Mouse (Mus musculus): ENCODE measurements around the gene Olfr937. TPM values are rescaled to one million over a fixed set of nuclear protein-coding genes. Genes with fewer than 3 reads are reported as not detected.

Olfr937 gene
- not detected for polyA plus RNA-seq (2017; shearing (Covaris generic))

DNA sequence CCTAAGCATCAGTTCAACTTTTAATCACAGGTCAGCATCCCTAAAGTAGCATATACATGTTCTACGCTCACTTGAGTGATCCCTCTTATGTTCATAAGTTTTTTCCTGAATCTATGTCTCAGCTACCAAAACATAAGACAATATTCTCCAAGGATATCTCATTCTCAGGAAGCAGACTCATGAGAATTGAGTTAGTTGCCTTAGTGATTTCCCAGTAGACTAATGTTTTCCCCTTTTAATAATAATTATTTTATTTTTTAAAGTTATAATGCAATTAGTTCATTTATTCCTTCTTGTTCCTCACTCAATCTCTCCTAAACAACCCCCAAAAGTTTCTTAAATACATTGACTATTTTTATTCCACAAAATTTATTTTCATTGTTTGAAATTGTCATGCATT is at the start of gene Olfr937:
Gene Olfr937, minus strand, starts transcription at position 101 of the 400 bp plus-strand sequence.
- no peak for ATAC-seq

DNA sequence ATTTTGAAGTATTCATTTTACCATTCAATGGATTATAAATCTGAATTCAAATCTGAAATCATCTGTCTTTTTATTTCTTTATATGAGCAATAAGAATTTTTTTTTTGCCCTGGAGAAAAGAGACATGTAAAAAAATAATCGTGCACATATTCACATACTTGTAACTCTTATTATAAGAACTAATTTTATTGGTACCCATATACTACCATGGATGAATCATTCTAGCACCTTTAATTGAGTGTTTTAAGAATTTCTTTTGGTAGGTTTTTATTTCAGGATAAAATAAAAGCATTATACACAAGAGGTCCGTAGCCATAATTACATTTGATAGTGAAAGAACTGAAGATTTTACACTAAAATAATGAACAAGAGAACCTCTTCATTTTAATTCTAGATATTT is 14.0 kb upstream of the Olfr937 start, which contains the start of gene Olfr938:
Gene Olfr938, minus strand, starts transcription at position 101 of the 400 bp plus-strand sequence.
- ATAC-seq: no peak

DNA sequence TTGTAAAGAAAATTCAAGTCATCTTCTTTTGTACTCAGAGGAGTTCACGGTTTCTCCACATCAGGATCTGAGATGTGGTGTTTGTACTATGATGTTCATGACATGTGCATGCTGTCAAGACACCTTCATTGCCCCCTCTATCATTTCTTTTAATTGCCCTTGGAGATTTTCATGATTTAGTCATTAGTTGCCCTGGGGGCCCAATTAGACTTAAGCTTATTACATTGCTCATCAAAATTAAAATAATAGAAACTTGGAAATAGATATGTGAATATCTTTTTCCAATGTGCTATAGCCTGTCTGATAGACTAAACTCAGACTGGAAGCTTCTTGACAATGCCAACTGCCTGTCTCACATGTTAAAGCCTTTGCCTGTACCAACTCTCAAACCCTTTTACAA is 41.5 kb downstream of the Olfr937 start, which contains the start of gene Olfr146:
Gene Olfr146, minus strand, starts transcription at position 101 of the 400 bp plus-strand sequence.
- ATAC-seq: no peak

Other genes with a start within 250 kb of the Olfr937 start
- not detected for gene Olfr923, start 238.4 kb downstream of the Olfr937 start, polyA plus RNA-seq (2017; shearing (Covaris generic))
- gene Olfr924, start 220.5 kb downstream of the Olfr937 start, polyA plus RNA-seq (2017; shearing (Covaris generic)): not detected
- gene Olfr26, start 209.9 kb downstream of the Olfr937 start, polyA plus RNA-seq (2017; shearing (Covaris generic)): not detected
- gene Olfr926, start 187.8 kb downstream of the Olfr937 start, polyA plus RNA-seq (2017; shearing (Covaris generic)): not detected
- not detected for gene Olfr930, start 135.1 kb downstream of the Olfr937 start, polyA plus RNA-seq (2017; shearing (Covaris generic))
- not detected for gene Olfr933, start 92.6 kb downstream of the Olfr937 start, polyA plus RNA-seq (2017; shearing (Covaris generic))
- gene Olfr934, start 76.6 kb downstream of the Olfr937 start, polyA plus RNA-seq (2017; shearing (Covaris generic)): not detected
- gene Olfr935, start 65.3 kb downstream of the Olfr937 start, polyA plus RNA-seq (2017; shearing (Covaris generic)): not detected
- not detected for gene Olfr146, start 41.6 kb downstream of the Olfr937 start, polyA plus RNA-seq (2017; shearing (Covaris generic))
- gene Olfr938, start 13.9 kb upstream of the Olfr937 start, polyA plus RNA-seq (2017; shearing (Covaris generic)): not detected
- not detected for gene Olfr27, start 63.2 kb upstream of the Olfr937 start, polyA plus RNA-seq (2017; shearing (Covaris generic))
- gene Olfr943, start 101.4 kb upstream of the Olfr937 start, polyA plus RNA-seq (2017; shearing (Covaris generic)): not detected
- not detected for gene Olfr944, start 137.0 kb upstream of the Olfr937 start, polyA plus RNA-seq (2017; shearing (Covaris generic))
- not detected for gene Olfr1537, start 185.0 kb upstream of the Olfr937 start, polyA plus RNA-seq (2017; shearing (Covaris generic))
- gene Olfr945, start 211.9 kb upstream of the Olfr937 start, polyA plus RNA-seq (2017; shearing (Covaris generic)): not detected